Mouse (Mus musculus) embryonic stem cell, embryonic (primary cell): ENCODE data around the gene D430019H16Rik.

Experiments
- CTCF ChIA-PET, 4 experiments: fragments of 300-600 bp in 2 of 4; fragments of 350-600 bp in 2 of 4; sonication (Branson Sonifier 250); formaldehyde crosslinking; loops; one replicate each; lab custom pipeline; 2022; ENCODE audit warnings: inconsistent platforms in 2 of 4; lab: Charles Lee
- POLR2A ChIA-PET, 4 experiments: fragments of 300-600 bp in 2 of 4; fragments of 350-600 bp in 2 of 4; sonication (Branson Sonifier 250); formaldehyde crosslinking; loops; one replicate each; lab custom pipeline; 2022; ENCODE audit warnings: antibody characterized with exemption in 4 of 4, inconsistent platforms in 1 of 4; lab: Charles Lee

The D430019H16Rik gene

DNA sequence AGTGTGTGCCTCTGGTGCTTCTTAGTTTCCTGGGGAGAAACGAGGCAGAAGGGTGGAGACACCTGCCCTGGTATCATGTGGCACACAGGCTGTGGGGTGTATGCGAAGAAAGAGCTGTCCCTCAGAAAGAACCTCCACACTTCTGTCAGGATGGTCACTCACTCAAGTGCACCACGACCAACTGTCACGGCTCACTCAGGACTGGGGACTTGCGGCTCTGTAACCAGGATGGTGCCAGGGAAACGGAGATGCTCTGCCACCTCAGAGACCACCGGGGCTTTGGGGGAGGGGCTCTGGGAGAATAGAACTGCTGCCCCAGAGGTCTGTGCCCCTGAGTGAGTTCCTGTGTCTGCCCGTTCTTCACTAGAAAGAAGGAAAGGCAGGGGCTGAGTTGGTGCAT, 15.4 kb downstream of the D430019H16Rik start:
- POLR2A ChIA-PET: interaction anchor here in 3 of 4 experiments (0.6 to 1.7 kb wide), 3 partner anchors 8 to 455 kb away, joined by 3 to 10 read pairs (median 7); no protein-coding TSS in a partner anchor
- CTCF ChIA-PET: interaction anchor here in 2 of 4 experiments (1.3 to 1.5 kb wide), 3 partner anchors 29 to 116 kb away, joined by 3 to 4 read pairs (median 3); no protein-coding TSS in a partner anchor

DNA sequence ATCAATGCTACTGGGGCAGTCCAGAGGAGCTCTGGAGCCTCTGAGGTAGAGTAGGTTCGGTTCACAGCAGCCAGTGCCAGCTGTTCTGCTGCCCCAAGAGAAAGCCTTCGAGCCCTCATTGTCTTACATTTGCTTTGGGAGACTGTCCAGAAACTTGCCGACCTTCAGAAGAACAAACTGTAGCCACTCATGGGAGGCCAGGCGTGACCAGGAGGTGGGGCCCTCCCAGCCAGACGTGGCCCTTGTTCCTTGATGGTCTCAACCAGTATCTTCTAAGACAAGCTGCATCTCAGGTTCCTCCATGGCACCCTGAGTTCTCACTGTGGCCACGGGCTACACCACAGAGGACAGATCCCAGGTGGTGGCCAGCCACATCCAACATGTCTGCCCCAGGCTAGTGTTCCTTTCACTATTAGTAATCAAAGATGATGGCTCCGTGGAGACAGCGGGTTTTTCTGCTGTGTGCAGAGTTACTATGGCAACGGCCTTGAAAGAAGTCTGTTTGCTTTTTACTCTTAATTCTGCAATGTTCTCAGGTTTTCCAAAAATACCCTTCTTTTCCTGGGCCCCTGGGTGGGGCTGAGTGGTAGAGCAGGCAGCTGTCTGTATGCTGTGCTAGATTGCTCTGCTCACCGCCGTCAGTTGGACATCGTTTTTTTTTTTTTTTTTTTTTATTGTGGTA, 21.7 kb downstream of the D430019H16Rik start:
- ChIA-PET POLR2A (interaction anchor here in 3 of 4 experiments (0.5 to 2.1 kb wide), 6 partner anchors 8 to 707 kb away, joined by 3 to 6 read pairs (median 4); no protein-coding TSS in a partner anchor), CTCF (interaction anchor here in 3 of 4 experiments (0.6 to 2.3 kb wide), 11 partner anchors 8 to 402 kb away, joined by 3 to 12 read pairs (median 4); no protein-coding TSS in a partner anchor)

- ChIA-PET CTCF (interaction anchor here (0.5 to 2.3 kb wide), 29 partner anchors 9 to 931 kb away, joined by 3 to 12 read pairs (median 3); partner anchors contain the start of gene D430019H16Rik (in 1 of the 4)), POLR2A (interaction anchor here in 3 of 4 experiments (0.6 to 2.6 kb wide), 11 partner anchors 8 to 254 kb away, joined by 3 to 10 read pairs (median 4); no protein-coding TSS in a partner anchor)
Measured at GRCm38 (mm10) chr12:105476453-105476852, 22.8 kb downstream of the D430019H16Rik start.

GRCm38 (mm10) chr12:105476993-105477392, 23.3 kb downstream of the D430019H16Rik start:
- ChIA-PET POLR2A (interaction anchor here in 3 of 4 experiments (0.7 to 2.6 kb wide), 10 partner anchors 9 to 254 kb away, joined by 3 to 10 read pairs (median 4); no protein-coding TSS in a partner anchor), CTCF (interaction anchor here (0.5 to 2.3 kb wide), 23 partner anchors 9 to 931 kb away, joined by 3 to 12 read pairs (median 3); partner anchors contain the start of gene D430019H16Rik (in 1 of the 4))

DNA sequence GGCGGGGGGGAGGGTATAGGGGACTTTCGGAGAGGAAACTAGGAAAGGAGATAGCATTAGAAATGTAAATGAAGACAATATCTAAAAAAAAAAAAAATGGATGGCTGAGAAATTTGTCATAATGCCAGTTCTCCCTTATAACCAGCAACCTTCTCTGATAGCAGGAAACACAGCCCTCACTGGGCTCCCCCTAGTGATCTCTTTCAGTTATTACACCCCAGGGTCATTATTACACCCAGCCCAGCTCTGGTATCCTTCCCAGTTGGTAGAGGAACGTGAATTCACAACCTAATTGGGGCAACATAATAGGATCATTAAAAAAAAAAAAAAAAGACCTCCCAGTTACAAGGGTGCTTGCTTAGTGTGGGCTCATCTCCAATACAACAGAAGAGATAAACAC, 29.8 kb downstream of the D430019H16Rik start:
- CTCF ChIA-PET: interaction anchor here (0.5 to 2.4 kb wide), 25 partner anchors 9 to 498 kb away, joined by 3 to 14 read pairs (median 3); no protein-coding TSS in a partner anchor

DNA sequence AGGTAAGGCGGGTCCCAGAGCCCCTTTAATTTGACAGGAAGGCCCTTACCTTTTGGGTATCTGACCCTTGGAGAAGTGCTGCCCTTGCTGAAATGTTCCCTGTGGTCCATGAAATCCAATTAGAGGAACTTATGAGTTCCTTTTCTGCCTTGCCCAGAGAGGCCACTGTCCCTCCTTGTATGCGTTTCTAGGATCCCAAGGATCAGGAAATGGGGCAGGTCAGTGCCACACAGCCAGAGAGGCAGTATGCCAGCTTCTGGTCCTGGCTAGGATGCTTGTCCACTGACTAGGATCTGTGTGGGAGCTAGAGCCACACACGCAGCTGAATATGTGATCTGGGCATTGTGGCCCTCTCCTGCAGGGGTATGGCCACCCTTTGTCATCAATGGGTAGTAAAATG, 36.6 kb downstream of the D430019H16Rik start:
- CTCF ChIA-PET: interaction anchor here in 2 of 4 experiments (0.6 to 2.7 kb wide), 2 partner anchors 7 to 94 kb away, joined by 3 to 8 read pairs; no protein-coding TSS in a partner anchor
- POLR2A ChIA-PET: no interaction called here

More for the DNA sequence above, 29.8 kb downstream of the D430019H16Rik start:
- POLR2A ChIA-PET: interaction anchor here in 2 of 4 experiments (0.6 to 1.3 kb wide), 5 partner anchors 10 to 1371 kb away, joined by 3 read pairs; partner anchors contain the start of gene Serpina3a (in 1 of the 2)

- ChIA-PET POLR2A (no interaction called here), CTCF (interaction anchor here in 2 of 4 experiments (0.6 to 1.0 kb wide), 2 partner anchors 13 to 94 kb away, joined by 3 read pairs; no protein-coding TSS in a partner anchor)
Measured at GRCm38 (mm10) chr12:105490794-105491193, 37.1 kb downstream of the D430019H16Rik start.

GRCm38 (mm10) chr12:105494796-105495195, 41.1 kb downstream of the D430019H16Rik start:
- ChIA-PET POLR2A (interaction anchor here in 1 of 4 experiments (1.0 kb wide), 1 partner anchor 176 kb away, joined by 3 read pairs; no protein-coding TSS in a partner anchor), CTCF (interaction anchor here in 3 of 4 experiments (1.0 to 1.8 kb wide), 5 partner anchors 10 to 91 kb away, joined by 3 to 7 read pairs (median 4); no protein-coding TSS in a partner anchor)

GRCm38 (mm10) chr12:105497894-105498293, 44.2 kb downstream of the D430019H16Rik start:
- POLR2A ChIA-PET: interaction anchor here (0.6 to 1.5 kb wide), 15 partner anchors 12 to 836 kb away, joined by 3 to 12 read pairs (median 4); partner anchors contain the start of gene Tcl1 (in 1 of the 4)
- CTCF ChIA-PET: interaction anchor here (0.5 to 3.3 kb wide), 110 partner anchors 8 to 582 kb away, joined by 3 to 57 read pairs (median 5); partner anchors contain the start of genes Bdkrb2 (in 2 of the 4), Ak7 (in 1 of the 4), D430019H16Rik (in 1 of the 4) and Gskip (in 1 of the 4)

GRCm38 (mm10) chr12:105498423-105498822, 44.8 kb downstream of the D430019H16Rik start:
- CTCF ChIA-PET: interaction anchor here (0.5 to 3.3 kb wide), 109 partner anchors 8 to 583 kb away, joined by 3 to 57 read pairs (median 5); partner anchors contain the start of genes Bdkrb2 (in 2 of the 4), Ak7 (in 1 of the 4), D430019H16Rik (in 1 of the 4) and Gskip (in 1 of the 4)
- POLR2A ChIA-PET: interaction anchor here (0.6 to 1.5 kb wide), 13 partner anchors 13 to 460 kb away, joined by 3 to 12 read pairs (median 4); partner anchors contain the start of gene Tcl1 (in 1 of the 4)

- CTCF ChIA-PET: interaction anchor here (0.9 to 3.3 kb wide), 18 partner anchors 15 to 229 kb away, joined by 4 to 57 read pairs (median 12); no protein-coding TSS in a partner anchor
Measured at GRCm38 (mm10) chr12:105498842-105499241, 45.2 kb downstream of the D430019H16Rik start.

DNA sequence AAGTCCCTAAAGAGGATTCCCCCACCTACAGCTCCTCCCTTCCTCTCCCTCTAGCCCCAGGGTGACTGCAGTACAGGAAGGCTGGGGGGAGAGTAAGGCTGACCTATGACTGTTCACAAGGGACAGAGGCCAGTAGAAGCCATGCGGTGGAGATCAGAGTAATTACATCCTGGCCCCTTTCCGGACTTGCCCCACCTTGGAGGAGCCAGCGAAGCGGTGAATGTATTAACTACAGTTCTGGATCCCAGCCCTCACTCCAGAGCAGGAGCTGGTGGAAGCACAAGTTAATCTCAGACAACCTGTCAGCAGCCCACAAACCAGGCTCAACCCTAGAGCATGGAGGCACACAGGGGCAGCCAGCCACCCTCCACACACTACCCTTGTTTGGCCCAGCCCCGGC, 47.3 kb downstream of the D430019H16Rik start:
- POLR2A ChIA-PET: interaction anchor here in 2 of 4 experiments (0.6 to 1.5 kb wide), 5 partner anchors 25 to 348 kb away, joined by 3 to 4 read pairs (median 3); no protein-coding TSS in a partner anchor
- CTCF ChIA-PET: interaction anchor here (0.7 to 1.7 kb wide), 6 partner anchors 80 to 428 kb away, joined by 3 to 6 read pairs (median 3); no protein-coding TSS in a partner anchor

More at GRCm38 (mm10) chr12:105498842-105499241, 45.2 kb downstream of the D430019H16Rik start:
- POLR2A ChIA-PET: interaction anchor here in 3 of 4 experiments (1.0 to 1.5 kb wide), 3 partner anchors 62 to 87 kb away, joined by 3 to 8 read pairs (median 4); no protein-coding TSS in a partner anchor

- POLR2A ChIA-PET: interaction anchor here in 3 of 4 experiments (0.6 to 1.1 kb wide), 3 partner anchors 78 to 226 kb away, joined by 3 to 6 read pairs (median 4); no protein-coding TSS in a partner anchor
- CTCF ChIA-PET: interaction anchor here (0.6 to 1.6 kb wide), 13 partner anchors 11 to 477 kb away, joined by 3 to 13 read pairs (median 3); partner anchors contain the start of gene Bdkrb2 (in 1 of the 4)
Measured at GRCm38 (mm10) chr12:105504736-105505135, 51.1 kb downstream of the D430019H16Rik start.

DNA sequence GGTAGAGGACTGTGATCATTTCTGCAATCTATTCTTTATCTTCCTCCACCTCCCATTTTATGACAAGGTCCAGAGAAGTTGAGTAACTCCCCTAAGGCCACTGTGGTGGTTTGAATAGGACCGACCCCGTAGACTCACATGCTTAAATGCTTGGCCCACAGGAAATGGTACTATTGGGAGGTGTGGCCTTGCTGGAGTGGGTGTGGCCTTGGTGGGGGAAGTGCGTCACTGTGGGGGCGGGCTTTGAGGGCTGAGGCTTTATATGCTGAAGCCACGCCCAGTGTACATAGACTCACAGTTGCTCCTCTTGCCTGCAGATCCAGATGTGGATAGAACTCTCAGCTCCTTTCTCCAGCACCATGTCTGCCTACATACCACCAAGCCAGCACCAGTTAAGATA, 57.5 kb downstream of the D430019H16Rik start:
- POLR2A ChIA-PET: interaction anchor here in 3 of 4 experiments (0.5 to 2.4 kb wide), 6 partner anchors 13 to 289 kb away, joined by 3 to 8 read pairs (median 4); no protein-coding TSS in a partner anchor
- CTCF ChIA-PET: interaction anchor here in 3 of 4 experiments (1.0 to 1.7 kb wide), 3 partner anchors 18 to 74 kb away, joined by 3 read pairs; no protein-coding TSS in a partner anchor

DNA sequence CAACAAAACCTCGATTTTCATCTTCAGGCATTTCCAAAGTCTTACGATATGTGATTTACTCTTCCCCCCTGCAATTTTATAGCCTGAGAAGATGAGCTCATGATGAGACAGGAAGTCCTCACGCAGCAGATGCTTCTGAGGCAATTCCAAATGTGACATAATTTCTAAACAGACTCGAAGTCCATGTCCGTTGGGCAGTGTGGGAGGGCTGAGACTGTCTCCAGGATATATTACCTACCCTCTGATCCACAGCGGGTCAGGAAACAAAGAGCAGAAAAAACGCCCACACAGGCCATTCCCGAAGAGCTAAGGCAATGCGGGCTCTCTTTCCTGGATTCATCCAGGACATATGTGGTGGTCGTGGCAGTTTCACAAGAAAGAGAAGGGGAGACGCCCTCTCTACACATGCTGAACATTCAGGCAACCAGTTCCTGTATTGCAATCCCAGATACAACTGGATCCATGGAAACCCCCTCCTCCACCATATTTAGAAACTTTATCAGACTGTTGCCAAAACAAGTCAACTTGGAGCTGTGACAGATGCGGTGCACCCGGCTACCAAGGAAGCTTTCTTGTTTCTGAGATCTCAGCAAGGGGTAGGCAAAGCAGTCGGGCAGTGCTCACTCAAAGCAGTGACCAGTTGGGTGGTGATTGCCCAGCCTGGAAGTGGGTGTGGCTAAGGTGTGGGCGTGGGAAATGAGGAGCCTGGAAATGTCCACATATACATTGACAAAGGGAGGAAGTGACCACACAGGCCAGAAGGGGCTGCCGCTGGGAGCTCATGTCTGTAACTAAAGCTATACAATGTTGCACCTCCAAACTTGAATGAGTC, 58.2 kb downstream of the D430019H16Rik start:
- ChIA-PET POLR2A (interaction anchor here in 3 of 4 experiments (0.5 to 2.4 kb wide), 5 partner anchors 11 to 73 kb away, joined by 3 to 8 read pairs (median 3); no protein-coding TSS in a partner anchor), CTCF (interaction anchor here (0.6 to 1.7 kb wide), 6 partner anchors 14 to 73 kb away, joined by 3 to 25 read pairs (median 4); no protein-coding TSS in a partner anchor)

GRCm38 (mm10) chr12:105514111-105514510, 60.5 kb downstream of the D430019H16Rik start:
- CTCF ChIA-PET: interaction anchor here in 1 of 4 experiments (0.6 to 0.9 kb wide), 2 partner anchors 71 to 1516 kb away, joined by 3 to 7 read pairs; no protein-coding TSS in a partner anchor
- POLR2A ChIA-PET: interaction anchor here in 3 of 4 experiments (0.9 to 1.8 kb wide), 6 partner anchors 10 to 85 kb away, joined by 3 to 6 read pairs (median 4); no protein-coding TSS in a partner anchor
